Mouse (Mus musculus) small intestine, adult 2 months (tissue): Measurements from ENCODE around the gene Dapk2.

Experiments used
- CTCF ChIP-seq: fragments of 200-500 bp; IDR thresholded peaks from 2 replicates; pipeline ENCODE4 v1.5.1; 2012; ENCODE audit warnings: low read depth, mild to moderate bottlenecking, control low read depth, inconsistent platforms, low read length, moderate library complexity, mixed read lengths; ENCODE audit not compliant: insufficient replicate concordance, insufficient read length; ENCODE audit errors: extremely low read depth
- POLR2A ChIP-seq: fragments of 200-500 bp; IDR thresholded peaks from 2 replicates; pipeline ENCODE4 v1.6.1; 2012; ENCODE audit warnings: low read depth, mild to moderate bottlenecking, control low read depth, inconsistent platforms, low read length, moderate library complexity

DNA sequence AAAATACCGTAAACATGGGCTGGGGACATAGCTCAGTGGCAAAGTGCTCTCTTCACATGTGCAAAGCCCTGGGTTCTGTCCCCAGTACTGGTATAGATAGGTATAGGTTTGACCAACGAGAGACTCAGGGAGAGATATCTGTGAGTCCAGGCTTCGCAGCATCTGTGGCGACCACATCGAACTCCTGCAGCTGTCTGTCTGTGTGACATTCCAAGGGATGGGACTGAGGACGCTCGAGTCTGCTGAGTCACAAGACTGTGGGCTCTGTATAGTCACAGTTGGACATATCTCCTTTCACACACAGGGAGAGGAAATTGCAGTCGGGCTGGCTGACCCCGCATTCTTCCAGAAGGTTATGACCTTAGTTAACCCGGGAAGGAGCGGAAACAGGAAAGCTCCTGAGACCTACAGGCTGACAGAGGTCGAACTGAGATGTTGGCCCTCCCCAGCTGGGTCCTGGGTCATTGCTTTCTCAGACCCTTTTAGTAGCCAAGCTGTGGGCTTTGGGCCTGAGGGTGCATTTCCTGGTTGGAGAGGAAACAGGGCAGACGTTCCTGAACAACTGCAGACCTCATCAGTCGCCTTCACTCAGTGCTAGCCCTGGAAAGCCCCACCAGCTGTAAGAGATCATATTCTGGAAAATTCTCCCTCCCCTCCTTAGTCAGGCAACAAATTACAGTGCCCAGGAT lies 118.8 kb downstream of the Dapk2 start:
- TF ChIP-seq CTCF (no peak), POLR2A (no peak)
